Mouse (Mus musculus) neural tube, embryonic 11.5 days (tissue): ENCODE results near the gene Zfp982. TPM values are rescaled to one million over a fixed set of nuclear protein-coding genes. Genes with fewer than 3 reads are reported as not detected.
"Not testable (repeated sequence)": the region's sequence is repeated elsewhere in the genome, so short reads cannot be mapped to it uniquely, and the experiment has no call there.

Experiments used
- ATAC-seq: fragments of 200-750 bp; cut with Nextera tagmentation; 2 replicates; pipeline ENCODE4 v1.8.0; 2017; ENCODE audit warnings: moderate number of reproducible peaks, mild to moderate bottlenecking, moderate TSS enrichment, moderate library complexity; ENCODE audit not compliant: insufficient read depth, low FRiP score, low TSS enrichment
- DNase-seq: peaks from one replicate; pipeline ENCODE4 v3.0.0-alpha.2; 2015; ENCODE audit warnings: low spot score
- H3K27ac ChIP-seq: fragments of 300-500 bp; sonication (generic); 2 replicates; pipeline ENCODE4 v1.5.1; 2014; ENCODE audit warnings: low read depth, mild to moderate bottlenecking, low read length
- H3K27me3 ChIP-seq: fragments of 300-500 bp; sonication (generic); 2 replicates; pipeline ENCODE4 v1.6.1; 2014; ENCODE audit warnings: mild to moderate bottlenecking, low read length, mixed read lengths; ENCODE audit not compliant: control insufficient read depth, insufficient read depth
- H3K36me3 ChIP-seq: fragments of 300-500 bp; sonication (generic); 2 replicates; pipeline ENCODE4 v1.6.1; 2014; ENCODE audit warnings: mild to moderate bottlenecking, low read length, moderate library complexity, mixed read lengths; ENCODE audit not compliant: control insufficient read depth, insufficient read depth
- H3K4me1 ChIP-seq: fragments of 300-500 bp; sonication (generic); 2 replicates; pipeline ENCODE4 v1.6.1; 2014; ENCODE audit warnings: low read length, mixed read lengths; ENCODE audit not compliant: control insufficient read depth, insufficient read depth
- H3K4me2 ChIP-seq: fragments of 300-500 bp; sonication (generic); 2 replicates; pipeline ENCODE4 v1.6.1; 2014; ENCODE audit warnings: low read depth, mild to moderate bottlenecking, moderate library complexity
- H3K4me3 ChIP-seq: fragments of 300-500 bp; sonication (generic); 2 replicates; pipeline ENCODE4 v1.5.1; 2014; ENCODE audit warnings: low read depth, low read length
- H3K9ac ChIP-seq: fragments of 300-500 bp; sonication (generic); 2 replicates; pipeline ENCODE4 v1.6.1; 2014; ENCODE audit warnings: mild to moderate bottlenecking, low read length
- H3K9me3 ChIP-seq: fragments of 300-500 bp; sonication (generic); 2 replicates; pipeline ENCODE4 v1.6.1; 2016; ENCODE audit warnings: low read length; ENCODE audit not compliant: control insufficient read depth
- WGBS: fragments of 180-500 bp; shearing (Covaris S2); extraction: QIAGEN DNeasy Blood & Tissue Kit; methylation state at CpG from one replicate; pipeline ENCODE4 v1.1.7; 2014; 5-methylcytosine and 5-hydroxymethylcytosine counted together
- polyA plus RNA-seq: library from polyadenylated mRNA; unstranded; fragments of >200 nt; fragmentation: Nextera tagmentation; extraction: Ambion mirVana; gene quantifications from 2 replicates; pipeline ENCODE4 v1.2.1, GENCODE M21; 2014

The Zfp982 gene
- polyA plus RNA-seq, 1 experiment from 2014 or later = 6.1 TPM

GRCm38 (mm10) chr4:147498772-147499613, 6.8 kb downstream of the Zfp982 start:
- WGBS = 91% methylated on average over 5 of the region's 5 CpGs
- not testable (repeated sequence) for H3K36me3 ChIP-seq, H3K27ac ChIP-seq, DNase-seq, H3K4me1 ChIP-seq, H3K4me3 ChIP-seq, H3K4me2 ChIP-seq, H3K9ac ChIP-seq, H3K27me3 ChIP-seq, H3K9me3 ChIP-seq
- ATAC-seq = peak; percentile 69

- peak; percentile 33; the same call in 1 of the 2 replicates for ATAC-seq
- H3K4me3 ChIP-seq = no peak overlapping the region
- no peak overlapping the region for H3K4me2 ChIP-seq
- DNase-seq = no peak
- 0 out of 2 replicates have a peak, but pooled peaks cover 3% of the 10 kb centered on the region for H3K9me3 ChIP-seq
- no peaks in the 10 kb centered on the region for H3K27me3 ChIP-seq
- 88% methylated on average over 2 of the region's 2 CpGs for WGBS
- no peaks in the 10 kb centered on the region for H3K4me1 ChIP-seq
- no peaks in the 10 kb centered on the region for H3K36me3 ChIP-seq
- no peak overlapping the region for H3K27ac ChIP-seq
- no peak overlapping the region for H3K9ac ChIP-seq
These were observed 17.0 kb downstream of the Zfp982 start for GRCm38 (mm10) chr4:147509174-147509573.

- H3K4me2 ChIP-seq = no peak overlapping the region
- no peaks in the 10 kb centered on the region for H3K36me3 ChIP-seq
- WGBS = 70% methylated on average over 2 of the region's 2 CpGs
- H3K9me3 ChIP-seq = peaks cover 34% of the 10 kb centered on the region
- H3K27ac ChIP-seq = no peak overlapping the region
- 0 out of 2 replicates have a peak, but pooled peaks have one; percentile 8 for ATAC-seq
- no peak for DNase-seq
- H3K4me3 ChIP-seq = no peak overlapping the region
- no peaks in the 10 kb centered on the region for H3K27me3 ChIP-seq
- no peak overlapping the region for H3K9ac ChIP-seq
- no peaks in the 10 kb centered on the region for H3K4me1 ChIP-seq
These were observed 26.8 kb downstream of the Zfp982 start for GRCm38 (mm10) chr4:147518981-147519380.

- peaks cover 38% of the 10 kb centered on the region for H3K9me3 ChIP-seq
- no peak for ATAC-seq
These were observed 27.9 kb downstream of the Zfp982 start for GRCm38 (mm10) chr4:147520100-147520499.

GRCm38 (mm10) chr4:147525125-147525524, 32.9 kb downstream of the Zfp982 start:
- H3K4me1 ChIP-seq = no peaks in the 10 kb centered on the region
- no peak overlapping the region for H3K4me2 ChIP-seq
- ATAC-seq (no peak), DNase-seq (no peak)
- no peak overlapping the region for H3K9ac ChIP-seq
- no peaks in the 10 kb centered on the region for H3K36me3 ChIP-seq
- WGBS = 81% methylated on average over 1 of the region's 1 CpGs
- peaks cover 28% of the 10 kb centered on the region for H3K9me3 ChIP-seq
- H3K27me3 ChIP-seq = no peaks in the 10 kb centered on the region
- H3K4me3 ChIP-seq = no peak overlapping the region
- H3K27ac ChIP-seq = no peak overlapping the region

More at GRCm38 (mm10) chr4:147520100-147520499, 27.9 kb downstream of the Zfp982 start:
- Histone ChIP-seq H3K4me1 (no peaks in the 10 kb centered on the region), H3K4me3 (no peak overlapping the region), H3K27me3 (no peaks in the 10 kb centered on the region), H3K36me3 (no peaks in the 10 kb centered on the region), H3K27ac (no peak overlapping the region), H3K4me2 (no peak overlapping the region), H3K9ac (no peak overlapping the region)
- no peak for DNase-seq

- Histone ChIP-seq H3K36me3 (no peaks in the 10 kb centered on the region), H3K27ac (no peak overlapping the region), H3K4me3 (no peak overlapping the region), H3K4me1 (no peaks in the 10 kb centered on the region), H3K9ac (no peak overlapping the region), H3K27me3 (no peaks in the 10 kb centered on the region), H3K9me3 (peaks cover 11% of the 10 kb centered on the region), H3K4me2 (no peak overlapping the region)
- no peak for DNase-seq
- 88% methylated on average over 1 of the region's 1 CpGs for WGBS
- no peak for ATAC-seq
These were observed 38.1 kb downstream of the Zfp982 start for GRCm38 (mm10) chr4:147530366-147530765.

GRCm38 (mm10) chr4:147535916-147536315, 43.7 kb downstream of the Zfp982 start:
- H3K27ac ChIP-seq, ATAC-seq, H3K27me3 ChIP-seq, H3K9ac ChIP-seq, H3K4me1 ChIP-seq, H3K9me3 ChIP-seq, DNase-seq, H3K4me2 ChIP-seq, H3K36me3 ChIP-seq, H3K4me3 ChIP-seq: not testable (repeated sequence)

GRCm38 (mm10) chr4:147537702-147538101, 45.5 kb downstream of the Zfp982 start:
- no peaks in the 10 kb centered on the region for H3K27me3 ChIP-seq
- H3K27ac ChIP-seq = no peak overlapping the region
- H3K9ac ChIP-seq = no peak overlapping the region
- no peak overlapping the region for H3K4me2 ChIP-seq
- ATAC-seq (0 out of 2 replicates have a peak, but pooled peaks have one; percentile 27), DNase-seq (no peak)
- no peaks in the 10 kb centered on the region for H3K4me1 ChIP-seq
- WGBS = 91% methylated on average over 2 of the region's 2 CpGs
- H3K36me3 ChIP-seq = no peaks in the 10 kb centered on the region
- H3K9me3 ChIP-seq = peaks cover 8% of the 10 kb centered on the region
- no peak overlapping the region for H3K4me3 ChIP-seq

- WGBS = 88% methylated on average over 3 of the region's 3 CpGs
- not testable (repeated sequence) for H3K27ac ChIP-seq, H3K9ac ChIP-seq, H3K27me3 ChIP-seq, H3K4me2 ChIP-seq, H3K36me3 ChIP-seq, H3K4me3 ChIP-seq, H3K9me3 ChIP-seq, DNase-seq, H3K4me1 ChIP-seq, ATAC-seq
These were observed 47.7 kb downstream of the Zfp982 start, which contains the start of gene Gm16503 for GRCm38 (mm10) chr4:147539918-147540317. Gene Gm16503 (plus strand): TSS chr4:147540218.
